Mouse (Mus musculus) heart, embryonic 13.5 days (tissue): Measurements from ENCODE around the gene Rnpc3. TPM values are rescaled to one million over a fixed set of nuclear protein-coding genes. Genes with fewer than 3 reads are reported as not detected.

Source experiments
- ATAC-seq: fragments of 200-750 bp; cut with Nextera tagmentation; 2 replicates; pipeline ENCODE4 v1.8.0; 2017; ENCODE audit warnings: moderate TSS enrichment; ENCODE audit not compliant: insufficient number of reproducible peaks, low FRiP score, low TSS enrichment; ENCODE audit errors: extremely low read depth
- H3K27ac ChIP-seq: fragments of 300-500 bp; sonication (generic); replicated peaks from 2 replicates; pipeline ENCODE4 v1.5.1; 2015; ENCODE audit warnings: moderate library complexity, mild to moderate bottlenecking, inconsistent platforms
- H3K27me3 ChIP-seq: fragments of 300-500 bp; sonication (generic); replicated peaks from 2 replicates; pipeline ENCODE4 v1.6.1; 2015; ENCODE audit warnings: mild to moderate bottlenecking, inconsistent platforms
- H3K36me3 ChIP-seq: fragments of 300-500 bp; sonication (generic); 2 replicates; pipeline ENCODE4 v1.6.1; 2015; ENCODE audit warnings: mild to moderate bottlenecking, inconsistent platforms
- H3K4me1 ChIP-seq: fragments of 300-500 bp; sonication (generic); 2 replicates; pipeline ENCODE4 v1.6.1; 2015; ENCODE audit warnings: inconsistent platforms
- H3K4me2 ChIP-seq: fragments of 300-500 bp; sonication (generic); 2 replicates; pipeline ENCODE4 v1.6.1; 2015; ENCODE audit warnings: inconsistent platforms, mild to moderate bottlenecking, moderate library complexity
- H3K4me3 ChIP-seq: fragments of 300-500 bp; sonication (generic); 2 replicates; pipeline ENCODE4 v1.5.1; 2015; ENCODE audit warnings: moderate library complexity, mild to moderate bottlenecking, inconsistent platforms
- H3K9ac ChIP-seq: fragments of 300-500 bp; sonication (generic); 2 replicates; pipeline ENCODE4 v1.6.1; 2015; ENCODE audit warnings: inconsistent platforms, mild to moderate bottlenecking, moderate library complexity
- H3K9me3 ChIP-seq: fragments of 300-500 bp; sonication (generic); 2 replicates; pipeline ENCODE4 v1.6.1; 2016; ENCODE audit warnings: inconsistent platforms
- WGBS: fragments of 180-500 bp; shearing (Covaris S2); methylation state at CpG from one replicate; pipeline ENCODE4 v1.1.7; 2015; ENCODE audit warnings: mixed read lengths; 5-methylcytosine and 5-hydroxymethylcytosine counted together
- polyA plus RNA-seq: library from polyadenylated mRNA; unstranded; fragments of >200 nt; fragmentation: Nextera tagmentation; extraction: Ambion mirVana; gene quantifications from 2 replicates; pipeline ENCODE4 v1.2.1, GENCODE M21; 2015

Rnpc3 gene
- polyA plus RNA-seq, 1 experiment from 2014 or later, result 20.7 TPM

GRCm38 (mm10) chr3:113572158-113572557 lies 57.8 kb downstream of the Rnpc3 start:
- Histone ChIP-seq H3K4me3 (no peak overlapping the region), H3K9me3 (no peaks in the 10 kb centered on the region), H3K27me3 (no peaks in the 10 kb centered on the region), H3K9ac (no peak overlapping the region), H3K27ac (no peak overlapping the region), H3K4me2 (no peak overlapping the region), H3K4me1 (no peaks in the 10 kb centered on the region), H3K36me3 (no peaks in the 10 kb centered on the region)
- no peak for ATAC-seq
- 69% methylated on average over 3 of the region's 3 CpGs for WGBS

Other genes with a start within 250 kb of the Rnpc3 start
- gene Amy2a1, start 97.7 kb downstream of the Rnpc3 start, polyA plus RNA-seq, result 0.25 TPM in 1 of 2 replicates, not detected in the other
- 1.7 and 1.9 TPM in 2 replicates for gene Amy1, start 23.4 kb downstream of the Rnpc3 start, polyA plus RNA-seq